Mouse (Mus musculus) kidney, adult 2 months (tissue): ENCODE data around the gene Prkce. TPM values are rescaled to one million over a fixed set of nuclear protein-coding genes. Genes with fewer than 3 reads are reported as not detected.

Experiments used
- DNase-seq: peaks from one replicate; pipeline ENCODE4 v3.0.0; 2021
- H3K27ac ChIP-seq: fragments of 200-500 bp; 2 replicates; pipeline ENCODE4 v1.5.1; 2012; ENCODE audit warnings: low read depth, low read length, control low read depth, inconsistent platforms; ENCODE audit not compliant: insufficient read depth
- H3K27me3 ChIP-seq: fragments of 200-500 bp; replicated peaks from 2 replicates; pipeline ENCODE4 v1.6.1; 2012; ENCODE audit warnings: mild to moderate bottlenecking, moderate library complexity, low read length, inconsistent platforms; ENCODE audit not compliant: control insufficient read depth, insufficient read depth
- H3K36me3 ChIP-seq: fragments of 200-500 bp; 2 replicates; pipeline ENCODE4 v1.6.1; 2012; ENCODE audit warnings: mild to moderate bottlenecking, moderate library complexity, low read length, inconsistent platforms; ENCODE audit not compliant: control insufficient read depth, insufficient read depth
- H3K4me1 ChIP-seq: fragments of 200-500 bp; 2 replicates; pipeline ENCODE4 v1.6.1; 2011; ENCODE audit warnings: low read length; ENCODE audit not compliant: control insufficient read depth, insufficient read depth
- H3K4me3 ChIP-seq: fragments of 200-500 bp; 2 replicates; pipeline ENCODE4 v1.5.1; 2011; ENCODE audit warnings: mild to moderate bottlenecking, low read depth, low read length, control low read depth; ENCODE audit not compliant: insufficient read depth
- CTCF ChIP-seq: fragments of 200-500 bp; conservative IDR thresholded peaks from 2 replicates; pipeline ENCODE4 v1.5.1; 2011; ENCODE audit warnings: low read depth, mild to moderate bottlenecking, control low read depth, low read length, moderate library complexity, mixed read lengths; ENCODE audit not compliant: insufficient read depth, insufficient read length
- POLR2A ChIP-seq: fragments of 200-500 bp; IDR thresholded peaks from one replicate; pipeline ENCODE4 v1.6.1; 2011; ENCODE audit warnings: low read depth, low read length, control low read depth
- WGBS: fragments of 180-500 bp; shearing (Covaris S2); methylation state at CpG from one replicate; pipeline ENCODE4 v1.1.7; 2018; 5-methylcytosine and 5-hydroxymethylcytosine counted together
- polyA plus RNA-seq: library from polyadenylated mRNA; depleted of rRNA; stranded (reverse); fragments of >200 nt; gene quantifications from 2 replicates; pipeline ENCODE4 v1.2.3, GENCODE M21; 2012; rRNA removed

Prkce gene
- 5.0 and 6.1 TPM in 2 replicates for polyA plus RNA-seq

- WGBS, result 3% methylated on average over 115 of the region's 115 CpGs
- Histone ChIP-seq H3K27me3 (no peaks in the 10 kb centered on the region), H3K4me3 (peak within 1 kb of the TSS; percentile 77), H3K36me3 (no peaks in the 10 kb centered on the region), H3K4me1 (peaks cover 10% of the 10 kb centered on the region; the same call in 1 of the 2 replicates), H3K27ac (peak within 1 kb of the TSS; percentile 98)
- TF ChIP-seq CTCF (peak; percentile 22; the same call in 1 of the 2 replicates), POLR2A (peak; percentile 23)
- DNase-seq, result peak; percentile 94
Observed at GRCm38 (mm10) chr17:86167320-86168230, at the start of gene Prkce. Gene Prkce (plus strand): TSS chr17:86167785.

- TF ChIP-seq CTCF (no peak), POLR2A (no peak)
- no peak overlapping the region for H3K4me3 ChIP-seq
- WGBS, result 90% methylated on average over 3 of the region's 3 CpGs
- no peak for DNase-seq
- peaks cover 2% of the 10 kb centered on the region for H3K36me3 ChIP-seq
- no peak overlapping the region for H3K27ac ChIP-seq
- H3K4me1 ChIP-seq, result no peaks in the 10 kb centered on the region
- H3K27me3 ChIP-seq, result no peaks in the 10 kb centered on the region
Observed at GRCm38 (mm10) chr17:86123146-86123545, 44.4 kb upstream of the Prkce start.

GRCm38 (mm10) chr17:86125908-86126307, 41.7 kb upstream of the Prkce start:
- H3K4me3 ChIP-seq, result no peak overlapping the region
- DNase-seq, result no peak
- no peak for TF ChIP-seq POLR2A
- 0 out of 2 replicates have a peak, but pooled peaks have one; percentile 15 for TF ChIP-seq CTCF
- no peaks in the 10 kb centered on the region for H3K4me1 ChIP-seq
- H3K27ac ChIP-seq, result no peak overlapping the region
- no peaks in the 10 kb centered on the region for H3K27me3 ChIP-seq
- 78% methylated on average over 5 of the region's 5 CpGs for WGBS
- H3K36me3 ChIP-seq, result peaks cover 2% of the 10 kb centered on the region

GRCm38 (mm10) chr17:86128198-86128597, 39.4 kb upstream of the Prkce start:
- H3K27me3 ChIP-seq, result no peaks in the 10 kb centered on the region
- TF ChIP-seq CTCF (no peak), POLR2A (no peak)
- H3K4me3 ChIP-seq, result no peak overlapping the region
- H3K36me3 ChIP-seq, result peaks cover 2% of the 10 kb centered on the region
- H3K27ac ChIP-seq, result no peak overlapping the region
- DNase-seq, result no peak
- no peaks in the 10 kb centered on the region for H3K4me1 ChIP-seq
- WGBS, result 89% methylated on average over 5 of the region's 5 CpGs

GRCm38 (mm10) chr17:86132534-86132933, 35.1 kb upstream of the Prkce start:
- H3K27me3 ChIP-seq, result no peaks in the 10 kb centered on the region
- H3K4me3 ChIP-seq, result no peak overlapping the region
- H3K36me3 ChIP-seq, result peaks cover 3% of the 10 kb centered on the region; the same call in 1 of the 2 replicates
- H3K4me1 ChIP-seq, result no peaks in the 10 kb centered on the region
- WGBS, result 39% methylated on average over 5 of the region's 5 CpGs
- DNase-seq, result peak; percentile 54
- TF ChIP-seq POLR2A, result no peak
- peak; percentile 53 for TF ChIP-seq CTCF
- H3K27ac ChIP-seq, result no peak overlapping the region

GRCm38 (mm10) chr17:86134461-86134860, 33.1 kb upstream of the Prkce start:
- Histone ChIP-seq H3K27ac (no peak overlapping the region), H3K27me3 (no peaks in the 10 kb centered on the region), H3K36me3 (peaks cover 3% of the 10 kb centered on the region; the same call in 1 of the 2 replicates), H3K4me3 (no peak overlapping the region), H3K4me1 (no peaks in the 10 kb centered on the region)
- no peak for TF ChIP-seq CTCF
- TF ChIP-seq POLR2A, result no peak
- DNase-seq, result no peak
- WGBS, result 74% methylated on average over 6 of the region's 6 CpGs

GRCm38 (mm10) chr17:86135835-86136234, 31.8 kb upstream of the Prkce start:
- TF ChIP-seq CTCF, result 0 out of 2 replicates have a peak, but pooled peaks have one; percentile 29
- TF ChIP-seq POLR2A, result no peak
- Histone ChIP-seq H3K27ac (no peak overlapping the region), H3K4me3 (no peak overlapping the region), H3K27me3 (no peaks in the 10 kb centered on the region), H3K4me1 (no peaks in the 10 kb centered on the region), H3K36me3 (peaks cover 3% of the 10 kb centered on the region; the same call in 1 of the 2 replicates)
- DNase-seq, result no peak
- 83% methylated on average over 10 of the region's 10 CpGs for WGBS
